Mouse (Mus musculus) intestine, embryonic 14.5 days (tissue): ENCODE data around the gene Bbx. TPM values are rescaled to one million over a fixed set of nuclear protein-coding genes. Genes with fewer than 3 reads are reported as not detected.

ENCODE experiments used
- ATAC-seq: fragments of 200-750 bp; cut with Nextera tagmentation; replicated peaks from 2 replicates; pipeline ENCODE4 v1.8.0; 2017; ENCODE audit warnings: low read depth, moderate number of reproducible peaks, moderate TSS enrichment, moderate library complexity; ENCODE audit not compliant: low FRiP score, low TSS enrichment
- DNase-seq: peaks from one replicate; pipeline ENCODE4 v3.0.0-alpha.2; 2018; ENCODE audit warnings: low spot score
- H3K27ac ChIP-seq: fragments of 300-500 bp; sonication (generic); 2 replicates; pipeline ENCODE4 v1.5.1; 2014; ENCODE audit warnings: low read depth, mild to moderate bottlenecking, control low read depth
- H3K27me3 ChIP-seq: fragments of 300-500 bp; sonication (generic); replicated peaks from 2 replicates; pipeline ENCODE4 v1.6.1; 2014; ENCODE audit warnings: low read length, control low read depth; ENCODE audit not compliant: control insufficient read depth, insufficient read depth
- H3K36me3 ChIP-seq: fragments of 300-500 bp; sonication (generic); 2 replicates; pipeline ENCODE4 v1.6.1; 2014; ENCODE audit warnings: low read length, control low read depth; ENCODE audit not compliant: control insufficient read depth, insufficient read depth
- H3K4me1 ChIP-seq: fragments of 300-500 bp; sonication (generic); replicated peaks from 2 replicates; pipeline ENCODE4 v1.6.1; 2014; ENCODE audit warnings: low read length, control low read depth, mixed read lengths; ENCODE audit not compliant: control insufficient read depth, insufficient read depth
- H3K4me2 ChIP-seq: fragments of 300-500 bp; sonication (generic); 2 replicates; pipeline ENCODE4 v1.6.1; 2014; ENCODE audit warnings: low read length
- H3K4me3 ChIP-seq: fragments of 300-500 bp; sonication (generic); 2 replicates; pipeline ENCODE4 v1.5.1; 2014; ENCODE audit warnings: low read depth, low read length, control low read depth, mixed read lengths
- H3K9ac ChIP-seq: fragments of 300-500 bp; sonication (generic); 2 replicates; pipeline ENCODE4 v1.6.1; 2014; ENCODE audit warnings: mild to moderate bottlenecking, low read length
- H3K9me3 ChIP-seq: fragments of 300-500 bp; sonication (generic); 2 replicates; pipeline ENCODE4 v1.6.1; 2016; ENCODE audit warnings: low read length, control low read depth; ENCODE audit not compliant: control insufficient read depth
- WGBS: fragments of 180-500 bp; shearing (Covaris S2); extraction: QIAGEN DNeasy Blood & Tissue Kit; methylation state at CpG from one replicate; pipeline ENCODE4 v1.1.7; 2014; 5-methylcytosine and 5-hydroxymethylcytosine counted together
- polyA plus RNA-seq: library from polyadenylated mRNA; unstranded; fragments of >200 nt; fragmentation: Nextera tagmentation; extraction: Ambion mirVana; gene quantifications from 2 replicates; pipeline ENCODE4 v1.2.1, GENCODE M21; 2014

Gene Bbx
- polyA plus RNA-seq, 1 experiment from 2014 or later, result 34.0 TPM

GRCm38 (mm10) chr16:50298743-50299443, 133.3 kb downstream of the Bbx start:
- WGBS, result 65% methylated on average over 8 of the region's 8 CpGs
- Histone ChIP-seq H3K9ac (no peak overlapping the region), H3K27ac (no peak overlapping the region), H3K9me3 (no peaks in the 10 kb centered on the region), H3K4me2 (no peak overlapping the region), H3K36me3 (no peaks in the 10 kb centered on the region), H3K4me3 (no peak overlapping the region), H3K27me3 (no peaks in the 10 kb centered on the region), H3K4me1 (no peaks in the 10 kb centered on the region)
- ATAC-seq (no peak), DNase-seq (no peak)

GRCm38 (mm10) chr16:50293502-50294228, 138.5 kb downstream of the Bbx start:
- Histone ChIP-seq H3K4me3 (no peak overlapping the region), H3K4me1 (no peaks in the 10 kb centered on the region), H3K27ac (no peak overlapping the region), H3K9ac (no peak overlapping the region), H3K9me3 (no peaks in the 10 kb centered on the region), H3K4me2 (no peak overlapping the region), H3K36me3 (no peaks in the 10 kb centered on the region), H3K27me3 (no peaks in the 10 kb centered on the region)
- ATAC-seq (no peak), DNase-seq (no peak)
- 84% methylated on average over 4 of the region's 4 CpGs for WGBS

- ATAC-seq, result no peak
- WGBS, result 90% methylated on average over 5 of the region's 5 CpGs
- no peaks in the 10 kb centered on the region for H3K9me3 ChIP-seq
- H3K4me1 ChIP-seq, result no peaks in the 10 kb centered on the region
- H3K4me3 ChIP-seq, result no peak overlapping the region
- no peak for DNase-seq
- no peak overlapping the region for H3K4me2 ChIP-seq
- H3K27me3 ChIP-seq, result no peaks in the 10 kb centered on the region
- H3K27ac ChIP-seq, result no peak overlapping the region
- no peaks in the 10 kb centered on the region for H3K36me3 ChIP-seq
- H3K9ac ChIP-seq, result no peak overlapping the region
Measured at GRCm38 (mm10) chr16:50292834-50293233, 139.4 kb downstream of the Bbx start.

GRCm38 (mm10) chr16:50289764-50290163, 142.4 kb downstream of the Bbx start:
- Histone ChIP-seq H3K4me1 (no peaks in the 10 kb centered on the region), H3K4me2 (no peak overlapping the region), H3K4me3 (no peak overlapping the region), H3K36me3 (no peaks in the 10 kb centered on the region), H3K9me3 (no peaks in the 10 kb centered on the region), H3K27me3 (no peaks in the 10 kb centered on the region), H3K27ac (no peak overlapping the region), H3K9ac (no peak overlapping the region)
- DNase-seq (no peak), ATAC-seq (no peak)
- 60% methylated on average over 5 of the region's 5 CpGs for WGBS

- DNase-seq, result no peak
- Histone ChIP-seq H3K9ac (no peak overlapping the region), H3K4me2 (no peak overlapping the region), H3K36me3 (peaks cover 4% of the 10 kb centered on the region; the same call in 1 of the 2 replicates), H3K9me3 (no peaks in the 10 kb centered on the region), H3K4me3 (no peak overlapping the region), H3K27ac (no peak overlapping the region), H3K4me1 (no peaks in the 10 kb centered on the region), H3K27me3 (no peaks in the 10 kb centered on the region)
- 79% methylated on average over 4 of the region's 4 CpGs for WGBS
- ATAC-seq, result no peak
Measured at GRCm38 (mm10) chr16:50272813-50273212, 159.4 kb downstream of the Bbx start.

GRCm38 (mm10) chr16:50262647-50263046, 169.5 kb downstream of the Bbx start:
- H3K4me1 ChIP-seq, result no peaks in the 10 kb centered on the region
- H3K4me3 ChIP-seq, result no peak overlapping the region
- ATAC-seq, result no peak
- H3K27ac ChIP-seq, result no peak overlapping the region
- H3K27me3 ChIP-seq, result no peaks in the 10 kb centered on the region
- peaks cover 11% of the 10 kb centered on the region for H3K36me3 ChIP-seq
- H3K9ac ChIP-seq, result no peak overlapping the region
- H3K4me2 ChIP-seq, result no peak overlapping the region
- no peak for DNase-seq
- no peaks in the 10 kb centered on the region for H3K9me3 ChIP-seq
- WGBS, result 93% methylated on average over 4 of the region's 4 CpGs

- DNase-seq (no peak), ATAC-seq (no peak)
- Histone ChIP-seq H3K4me2 (no peak overlapping the region), H3K27me3 (no peaks in the 10 kb centered on the region), H3K36me3 (peaks cover 11% of the 10 kb centered on the region), H3K27ac (no peak overlapping the region), H3K4me3 (no peak overlapping the region), H3K9me3 (no peaks in the 10 kb centered on the region), H3K9ac (no peak overlapping the region), H3K4me1 (no peaks in the 10 kb centered on the region)
- 82% methylated on average over 9 of the region's 9 CpGs for WGBS
Measured at GRCm38 (mm10) chr16:50262209-50262608, 170.0 kb downstream of the Bbx start.

- H3K4me2 ChIP-seq, result no peak overlapping the region
- H3K27ac ChIP-seq, result no peak overlapping the region
- H3K36me3 ChIP-seq, result peaks cover 11% of the 10 kb centered on the region
- H3K4me3 ChIP-seq, result no peak overlapping the region
- no peaks in the 10 kb centered on the region for H3K9me3 ChIP-seq
- no peaks in the 10 kb centered on the region for H3K27me3 ChIP-seq
- no peak overlapping the region for H3K9ac ChIP-seq
- DNase-seq, result no peak
- no peaks in the 10 kb centered on the region for H3K4me1 ChIP-seq
- no peak for ATAC-seq
Measured at GRCm38 (mm10) chr16:50261741-50262140, 170.4 kb downstream of the Bbx start.
